Mouse (Mus musculus) cerebellum, adult 8-10 months (tissue): ENCODE data around the gene Gm9837.

Experiments
- DNase-seq: peaks from one replicate; pipeline ENCODE4 v3.0.0; 2022

Gene Gm9837

GRCm38 (mm10) chr11:53425251-53425650, 45.0 kb downstream of the Gm9837 start:
- no peak for DNase-seq

GRCm38 (mm10) chr11:53424826-53425225, 45.5 kb downstream of the Gm9837 start:
- no peak for DNase-seq

GRCm38 (mm10) chr11:53423036-53423435, 47.2 kb downstream of the Gm9837 start, which contains the start of gene Leap2:
Leap2 (minus strand) TSS chr11:53423170.
- no peak for DNase-seq
